Mouse (Mus musculus): Measurements from ENCODE around the gene Cyren.

GRCm38 (mm10) chr6:34914462-34914861 is 36.6 kb upstream of the Cyren start:
- TF ChIP-seq GATA1 (IDR thresholded peaks at IDR 0.05; ENCODE audit: low read length) (no peak), TAL1 (IDR thresholded peaks at IDR 0.05; ENCODE audit: low read length) (no peak)
